Mouse (Mus musculus): Measurements from ENCODE around the gene Gm42791. TPM values are rescaled to one million over a fixed set of nuclear protein-coding genes. Genes with fewer than 3 reads are reported as not detected.

The Gm42791 gene
- polyA plus RNA-seq, 1 experiment: not detected

DNA sequence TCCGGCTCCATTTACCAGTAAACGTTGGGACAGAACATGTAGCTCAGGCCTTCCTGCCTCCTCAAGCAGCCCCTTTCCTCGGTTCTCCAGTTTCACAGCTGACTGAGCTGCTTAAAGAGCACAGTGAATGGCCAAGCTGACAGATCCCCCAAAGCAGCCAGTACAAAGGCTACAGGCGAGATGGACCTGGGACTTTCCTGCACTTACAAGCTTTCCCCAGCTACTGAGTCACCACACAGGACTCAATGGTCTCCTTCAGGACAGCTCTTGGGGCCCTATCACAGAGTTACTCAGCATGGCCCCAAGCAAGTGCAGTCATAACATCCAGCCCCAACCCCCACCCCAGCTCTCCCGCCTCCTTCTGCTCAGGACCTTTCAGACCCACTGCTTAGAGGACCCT is 99.9 kb downstream of the Gm42791 start:
- Histone ChIP-seq H3K27me3 (ENCODE audit: control insufficient read depth, insufficient read depth, low read length) (no peaks in the 10 kb centered on the region), H3K4me1 (ENCODE audit: control insufficient read depth, insufficient read depth, insufficient read length, low read length) (no peaks in the 10 kb centered on the region), H3K36me3 (ENCODE audit: control insufficient read depth, insufficient read depth, low read length) (no peaks in the 10 kb centered on the region), H3K4me3 (ENCODE audit: low read depth, low read length) (no peak overlapping the region), H3K27ac (ENCODE audit: insufficient read depth, low read depth, low read length) (no peak overlapping the region)
- 70% methylated on average over 5 of the region's 5 CpGs for WGBS
- TF ChIP-seq CTCF (IDR thresholded peaks at IDR 0.05; ENCODE audit: extremely low read depth, insufficient read length, insufficient replicate concordance, low read depth, low read length) (no peak), POLR2A (IDR thresholded peaks at IDR 0.05; ENCODE audit: low read depth, low read length) (no peak)

DNA sequence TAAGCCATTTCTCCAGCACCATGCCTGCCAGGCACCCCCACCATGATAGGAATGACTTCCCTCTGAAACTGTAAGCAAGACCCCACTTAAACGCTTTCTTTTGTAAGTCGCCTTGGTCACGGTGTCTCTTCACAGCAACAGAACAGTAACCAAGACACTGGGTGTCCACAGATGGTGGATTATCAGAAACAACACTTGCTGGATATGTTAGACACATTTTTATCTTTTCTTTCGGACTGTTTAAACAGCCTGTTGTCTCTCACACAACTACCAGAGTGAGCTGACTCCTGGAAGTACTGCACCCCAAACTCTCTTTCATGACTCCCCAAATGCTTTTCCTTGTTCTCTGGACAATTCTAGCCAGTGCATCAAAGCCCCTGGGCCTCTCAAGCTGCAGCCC is 104.7 kb downstream of the Gm42791 start:
- Histone ChIP-seq H3K4me3 (ENCODE audit: low read depth, low read length) (no peak overlapping the region), H3K4me1 (ENCODE audit: control insufficient read depth, insufficient read depth, insufficient read length, low read length) (peaks cover 6% of the 10 kb centered on the region), H3K36me3 (ENCODE audit: control insufficient read depth, insufficient read depth, low read length) (no peaks in the 10 kb centered on the region), H3K27ac (ENCODE audit: insufficient read depth, low read depth, low read length) (no peak overlapping the region), H3K27me3 (ENCODE audit: control insufficient read depth, insufficient read depth, low read length) (no peaks in the 10 kb centered on the region)
- TF ChIP-seq CTCF (IDR thresholded peaks at IDR 0.05; ENCODE audit: extremely low read depth, insufficient read length, insufficient replicate concordance, low read depth, low read length) (no peak), POLR2A (IDR thresholded peaks at IDR 0.05; ENCODE audit: low read depth, low read length) (no peak)
- WGBS: 95% methylated on average over 4 of the region's 4 CpGs

GRCm38 (mm10) chr5:148888032-148888431 is 106.9 kb downstream of the Gm42791 start:
- no peak overlapping the region for H3K27ac ChIP-seq (ENCODE audit: insufficient read depth, low read depth, low read length)
- H3K27me3 ChIP-seq (ENCODE audit: control insufficient read depth, insufficient read depth, low read length): no peaks in the 10 kb centered on the region
- H3K4me1 ChIP-seq (ENCODE audit: control insufficient read depth, insufficient read depth, insufficient read length, low read length): peaks cover 6% of the 10 kb centered on the region
- TF ChIP-seq POLR2A (IDR thresholded peaks at IDR 0.05; ENCODE audit: low read depth, low read length): no peak
- TF ChIP-seq CTCF (IDR thresholded peaks at IDR 0.05; ENCODE audit: extremely low read depth, insufficient read length, insufficient replicate concordance, low read depth, low read length): no peak
- 84% methylated on average over 6 of the region's 6 CpGs for WGBS
- H3K4me3 ChIP-seq (ENCODE audit: low read depth, low read length): no peak overlapping the region
- H3K36me3 ChIP-seq (ENCODE audit: control insufficient read depth, insufficient read depth, low read length): no peaks in the 10 kb centered on the region

DNA sequence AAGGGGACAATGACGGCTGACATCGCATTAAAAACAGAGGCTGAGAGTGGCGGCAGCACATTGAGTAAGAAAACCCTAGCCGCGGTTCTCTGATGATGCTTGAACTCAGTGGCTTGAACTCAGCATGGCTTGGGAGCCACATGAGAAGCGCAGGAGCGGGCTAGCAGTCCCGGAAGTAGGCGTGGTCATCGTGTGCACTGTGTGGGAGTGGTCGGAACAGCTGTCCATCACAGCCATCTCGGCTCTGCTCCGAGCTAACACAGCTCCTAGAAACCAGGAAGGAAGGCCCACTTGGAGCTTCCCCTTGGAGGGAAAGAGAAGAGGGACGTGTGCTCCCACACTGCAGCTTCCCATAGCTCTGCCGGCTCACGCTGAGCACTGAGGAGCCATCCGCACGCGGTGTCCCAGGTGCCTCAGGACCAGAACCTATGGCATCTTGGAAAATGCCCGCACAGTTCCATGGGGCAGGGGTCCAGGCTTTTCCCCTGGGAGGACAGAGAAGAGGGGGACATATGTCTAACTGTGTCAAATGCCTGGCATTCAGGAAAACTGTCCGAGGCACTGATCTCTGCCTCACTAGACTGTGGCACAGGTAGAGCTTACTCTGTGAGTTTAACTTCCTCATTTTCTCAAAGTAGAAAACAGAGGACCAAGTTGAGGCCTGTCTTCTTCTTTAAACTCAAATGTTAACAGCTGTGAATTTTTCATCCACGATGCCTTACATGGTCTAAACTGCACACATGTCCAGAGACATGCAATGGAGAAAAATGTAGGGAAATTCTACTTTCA is 108.9 kb downstream of the Gm42791 start:
- peak overlapping the region; percentile 48 for H3K4me3 ChIP-seq (ENCODE audit: low read depth, low read length)
- H3K4me1 ChIP-seq (ENCODE audit: control insufficient read depth, insufficient read depth, insufficient read length, low read length): peaks cover 6% of the 10 kb centered on the region
- TF ChIP-seq CTCF (IDR thresholded peaks at IDR 0.05; ENCODE audit: extremely low read depth, insufficient read length, insufficient replicate concordance, low read depth, low read length): no peak
- TF ChIP-seq POLR2A (IDR thresholded peaks at IDR 0.05; ENCODE audit: low read depth, low read length): no peak
- 36% methylated on average over 22 of the region's 22 CpGs for WGBS
- no peaks in the 10 kb centered on the region for H3K36me3 ChIP-seq (ENCODE audit: control insufficient read depth, insufficient read depth, low read length)
- no peak overlapping the region for H3K27ac ChIP-seq (ENCODE audit: insufficient read depth, low read depth, low read length)
- no peaks in the 10 kb centered on the region for H3K27me3 ChIP-seq (ENCODE audit: control insufficient read depth, insufficient read depth, low read length)

DNA sequence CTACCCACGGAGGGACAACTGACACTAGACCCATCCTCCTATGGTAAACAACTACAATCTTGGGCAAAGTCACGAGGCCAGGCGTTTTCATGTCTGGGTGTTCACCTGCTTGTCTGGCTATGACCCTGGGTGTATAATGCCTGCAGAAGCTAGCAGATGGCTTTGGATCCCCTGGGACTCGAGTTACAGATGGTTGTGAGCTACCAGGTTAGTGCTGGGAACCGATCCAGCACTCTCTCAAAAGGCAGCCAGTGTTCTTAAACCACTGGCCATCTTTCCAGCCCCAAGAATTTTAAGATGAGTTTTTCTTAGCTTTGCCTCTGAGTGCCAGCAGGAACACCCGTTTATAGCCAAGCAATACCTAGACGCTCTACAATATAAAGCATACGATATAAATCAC is 111.3 kb downstream of the Gm42791 start:
- TF ChIP-seq POLR2A (IDR thresholded peaks at IDR 0.05; ENCODE audit: low read depth, low read length) (no peak), CTCF (IDR thresholded peaks at IDR 0.05; ENCODE audit: extremely low read depth, insufficient read length, insufficient replicate concordance, low read depth, low read length) (no peak)
- no peak overlapping the region for H3K27ac ChIP-seq (ENCODE audit: insufficient read depth, low read depth, low read length)
- no peaks in the 10 kb centered on the region for H3K27me3 ChIP-seq (ENCODE audit: control insufficient read depth, insufficient read depth, low read length)
- WGBS: 86% methylated on average over 8 of the region's 8 CpGs
- H3K36me3 ChIP-seq (ENCODE audit: control insufficient read depth, insufficient read depth, low read length): no peaks in the 10 kb centered on the region
- peaks cover 6% of the 10 kb centered on the region for H3K4me1 ChIP-seq (ENCODE audit: control insufficient read depth, insufficient read depth, insufficient read length, low read length)
- H3K4me3 ChIP-seq (ENCODE audit: low read depth, low read length): no peak overlapping the region

GRCm38 (mm10) chr5:148879218-148879617 is 115.7 kb downstream of the Gm42791 start:
- Histone ChIP-seq H3K4me3 (ENCODE audit: low read depth, low read length) (no peak overlapping the region), H3K36me3 (ENCODE audit: control insufficient read depth, insufficient read depth, low read length) (0 out of 2 replicates have a peak, but pooled peaks cover 2% of the 10 kb centered on the region), H3K4me1 (ENCODE audit: control insufficient read depth, insufficient read depth, insufficient read length, low read length) (no peaks in the 10 kb centered on the region), H3K27ac (ENCODE audit: insufficient read depth, low read depth, low read length) (no peak overlapping the region), H3K27me3 (ENCODE audit: control insufficient read depth, insufficient read depth, low read length) (no peaks in the 10 kb centered on the region)
- TF ChIP-seq POLR2A (IDR thresholded peaks at IDR 0.05; ENCODE audit: low read depth, low read length) (no peak), CTCF (IDR thresholded peaks at IDR 0.05; ENCODE audit: extremely low read depth, insufficient read length, insufficient replicate concordance, low read depth, low read length) (peak; percentile 40; the same call in 1 of the 2 replicates)
- 95% methylated on average over 6 of the region's 6 CpGs for WGBS

DNA sequence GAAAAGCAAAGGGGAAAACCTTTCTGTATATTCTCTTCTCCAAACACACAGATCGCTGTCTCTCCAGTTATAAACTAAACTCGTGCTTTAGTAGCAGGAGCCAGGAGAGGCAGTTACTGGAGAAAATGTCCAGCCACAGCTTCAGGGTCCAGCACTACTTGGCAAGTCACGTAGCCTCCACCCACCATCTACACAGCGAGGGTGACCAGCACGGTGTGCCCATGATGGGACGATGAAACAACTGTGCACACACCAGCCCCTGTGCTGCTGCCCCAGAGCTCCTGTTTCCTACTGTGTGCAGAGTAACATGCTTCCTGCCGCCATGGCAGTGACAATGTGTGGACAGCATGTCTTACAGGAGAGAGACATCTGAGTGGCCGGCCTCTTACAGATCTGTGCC is 121.8 kb downstream of the Gm42791 start:
- Histone ChIP-seq H3K27me3 (ENCODE audit: control insufficient read depth, insufficient read depth, low read length) (no peaks in the 10 kb centered on the region), H3K36me3 (ENCODE audit: control insufficient read depth, insufficient read depth, low read length) (0 out of 2 replicates have a peak, but pooled peaks cover 2% of the 10 kb centered on the region), H3K4me3 (ENCODE audit: low read depth, low read length) (no peak overlapping the region), H3K27ac (ENCODE audit: insufficient read depth, low read depth, low read length) (no peak overlapping the region), H3K4me1 (ENCODE audit: control insufficient read depth, insufficient read depth, insufficient read length, low read length) (no peaks in the 10 kb centered on the region)
- 83% methylated on average over 8 of the region's 8 CpGs for WGBS
- TF ChIP-seq POLR2A (IDR thresholded peaks at IDR 0.05; ENCODE audit: low read depth, low read length): no peak
